Comparison of ENCODE assay signal across 25 mouse cellular contexts in genomic region chr10:108461862-108462261, GRCm38 (mm10).
"Had no signal": no experiment of that assay in that cellular context is flagged by ENCODE, and none has a peak within 500 bp of the region (broad histone marks: within the 10 kb centered on the region; RNA-seq: fewer than 3 reads in every experiment).

No protein-coding gene starts in this region.

- H3K4me2 ChIP-seq: heart, embryonic 12.5 days; hindbrain, embryonic 13.5 days; hindbrain, embryonic 15.5 days; kidney, embryonic 15.5 days; limb, embryonic 12.5 days; liver, embryonic 15.5 days had no signal

- H3K4me3 ChIP-seq: gastrocnemius, adult 2 months; heart, embryonic 10.5 days; heart, embryonic 12.5 days; hindbrain, embryonic 10.5 days; hindbrain, embryonic 13.5 days; hindbrain, embryonic 15.5 days; kidney, embryonic 15.5 days; limb, embryonic 12.5 days; liver, embryonic 15.5 days had no signal

- H3K9ac ChIP-seq: heart, embryonic 12.5 days; hindbrain, embryonic 13.5 days; hindbrain, embryonic 15.5 days; kidney, embryonic 15.5 days; limb, embryonic 12.5 days; liver, embryonic 15.5 days had no signal

- H3K4me1 ChIP-seq: heart, embryonic 12.5 days; hindbrain, embryonic 10.5 days; hindbrain, embryonic 13.5 days; hindbrain, embryonic 15.5 days; kidney, embryonic 15.5 days; limb, embryonic 12.5 days; liver, embryonic 15.5 days had no signal

- DNase-seq: gastrocnemius, adult 2 months; gastrocnemius, postnatal 10 days; gastrocnemius, postnatal 25 days; heart, adult 18-20 months; heart, postnatal 10 days; heart, postnatal 4 days; kidney, adult 11 months; kidney, adult 2 months; kidney, adult 9 months; kidney, postnatal 14 days; kidney, postnatal 36 days; layer of hippocampus, adult 9-11 months; layer of hippocampus, postnatal 36 days; left cerebral cortex, postnatal 4 days had no signal

- H3K9me3 ChIP-seq: heart, embryonic 10.5 days; heart, embryonic 12.5 days; hindbrain, embryonic 10.5 days; hindbrain, embryonic 13.5 days; hindbrain, embryonic 15.5 days; kidney, embryonic 15.5 days; liver, embryonic 15.5 days had no signal

- H3K36me3 ChIP-seq: heart, embryonic 10.5 days; heart, embryonic 12.5 days; hindbrain, embryonic 10.5 days; hindbrain, embryonic 13.5 days; hindbrain, embryonic 15.5 days; kidney, embryonic 15.5 days; limb, embryonic 12.5 days; liver, embryonic 15.5 days had no signal

- ATAC-seq: hindbrain, postnatal 0 days; intestine, embryonic 16.5 days had no signal

- H3K27ac ChIP-seq: gastrocnemius, adult 2 months; heart, embryonic 10.5 days; hindbrain, embryonic 10.5 days; hindbrain, embryonic 13.5 days; hindbrain, embryonic 15.5 days; hindbrain, postnatal 0 days; kidney, embryonic 15.5 days; kidney, postnatal 0 days; limb, embryonic 12.5 days; liver, embryonic 15.5 days had no signal

- H3K27me3 ChIP-seq: heart, embryonic 12.5 days; hindbrain, embryonic 13.5 days; hindbrain, embryonic 15.5 days; kidney, embryonic 15.5 days; limb, embryonic 12.5 days; liver, embryonic 15.5 days had no signal
